Mouse (Mus musculus): Measurements from ENCODE around the gene Ppard. TPM values are rescaled to one million over a fixed set of nuclear protein-coding genes. Genes with fewer than 3 reads are reported as not detected.
"Not testable (repeated sequence)": the region's sequence is repeated elsewhere in the genome, so short reads cannot be mapped to it uniquely, and the experiment has no call there.

Ppard gene
- polyA plus RNA-seq, 1 experiment from 2014 or later = 3.6 TPM

DNA sequence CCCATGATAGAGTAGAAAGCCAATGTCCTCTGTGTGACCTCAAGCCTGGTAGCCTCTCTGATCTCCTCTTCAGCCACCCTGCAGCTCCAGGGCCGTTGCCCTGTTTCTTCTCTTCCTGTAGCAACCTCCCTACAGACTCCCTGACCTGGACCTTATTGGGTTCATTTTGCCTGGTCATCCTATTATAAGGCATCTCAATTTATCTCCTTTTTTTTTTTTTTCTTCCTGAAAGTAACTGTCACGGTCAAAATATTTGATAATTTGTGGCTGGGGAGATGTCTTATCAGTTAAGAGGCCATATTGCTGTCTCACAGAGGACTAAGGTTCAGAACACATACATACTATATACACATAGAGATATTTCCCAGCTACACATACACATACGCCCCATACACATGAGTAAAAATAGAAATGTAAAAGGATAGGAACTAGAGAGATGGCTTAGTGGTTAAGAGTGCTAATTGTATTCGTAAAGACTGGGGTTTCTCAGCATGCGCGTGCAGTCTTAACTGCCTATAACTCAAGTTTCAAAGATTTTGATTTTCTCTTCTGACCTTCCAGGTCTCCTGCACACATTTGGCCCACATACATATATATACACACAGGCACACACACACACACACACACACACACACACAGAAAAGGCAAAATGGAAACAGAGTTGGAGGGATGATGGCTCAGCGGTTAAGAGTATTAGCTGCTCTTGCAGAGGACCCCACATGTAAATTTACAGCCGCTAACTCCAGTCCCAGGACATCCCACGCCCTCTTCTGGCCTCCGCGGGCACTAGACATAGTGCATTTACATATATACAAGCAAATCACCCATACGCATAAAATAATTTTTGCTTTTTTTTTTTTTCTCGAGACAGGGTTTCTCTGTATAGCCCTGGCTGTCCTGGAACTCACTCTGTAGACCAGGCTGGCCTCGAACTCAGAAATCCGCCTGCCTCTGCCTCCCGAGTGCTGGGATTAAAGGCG, 80.0 kb downstream of the Ppard start:
- 23% methylated on average over 17 of the region's 17 CpGs for WGBS
- peak overlapping the region; percentile 95 for H3K27ac ChIP-seq
- no peak for ATAC-seq (ENCODE audit: insufficient number of reproducible peaks, low FRiP score, low TSS enrichment, low read depth)

DNA sequence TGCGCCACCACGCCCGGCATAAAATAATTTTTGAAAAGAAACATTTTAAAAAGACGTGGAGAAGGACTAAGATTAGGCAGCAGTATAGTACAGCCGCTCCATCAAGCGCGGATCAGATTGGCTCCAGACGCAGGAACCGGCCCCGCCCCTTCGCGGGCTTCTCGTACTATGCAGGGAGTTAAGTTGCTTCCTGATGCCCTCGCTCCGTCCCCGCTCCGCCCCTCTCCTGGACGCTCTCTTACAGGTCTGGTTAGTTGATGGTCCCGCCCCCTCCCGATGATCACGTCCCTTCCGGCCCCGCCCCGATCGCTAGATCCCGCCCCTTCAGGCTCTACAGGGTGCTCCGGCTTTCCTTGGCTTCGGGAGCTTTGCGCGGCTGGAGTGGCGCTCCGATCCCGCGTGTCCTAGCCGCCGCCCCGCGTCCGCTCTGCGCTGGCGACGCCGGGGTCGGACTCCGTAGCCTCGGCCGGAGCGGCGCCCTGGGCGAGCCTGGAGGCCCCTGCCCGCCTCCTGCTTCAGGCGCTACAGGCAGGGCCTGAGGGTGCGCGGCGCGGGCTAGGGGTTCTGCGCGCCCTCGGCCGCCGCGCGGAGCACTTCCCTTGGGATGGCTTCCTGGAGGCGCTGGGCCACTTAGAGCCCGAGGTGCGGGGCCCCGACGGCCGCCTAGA, 80.8 kb downstream of the Ppard start, which contains the start of gene Fance:
Gene Fance, plus strand, starts transcription at position 308 of the 668 bp plus-strand sequence.
- H3K36me3 ChIP-seq = peaks cover 29% of the 10 kb centered on the region
- no peaks in the 10 kb centered on the region for H3K9me3 ChIP-seq
- peak within 1 kb of the TSS; percentile 81 for H3K4me2 ChIP-seq
- H3K27ac ChIP-seq = peak within 1 kb of the TSS; percentile 95
- peak within 1 kb of the TSS; percentile 89 for H3K4me3 ChIP-seq
- ATAC-seq (ENCODE audit: insufficient number of reproducible peaks, low FRiP score, low TSS enrichment, low read depth) = peak; percentile 96
- WGBS = under 1% methylated on average over 69 of the region's 69 CpGs
- H3K27me3 ChIP-seq = no peaks in the 10 kb centered on the region
- H3K4me1 ChIP-seq = peaks cover 28% of the 10 kb centered on the region
- H3K9ac ChIP-seq = peak within 1 kb of the TSS; percentile 89

More for the DNA sequence above, 80.0 kb downstream of the Ppard start:
- Histone ChIP-seq H3K36me3 (peaks cover 20% of the 10 kb centered on the region), H3K27me3 (no peaks in the 10 kb centered on the region), H3K4me1 (peaks cover 29% of the 10 kb centered on the region), H3K4me2 (peak overlapping the region; percentile 81), H3K4me3 (peak overlapping the region; percentile 89), H3K9ac (no peak overlapping the region), H3K9me3 (no peaks in the 10 kb centered on the region)

DNA sequence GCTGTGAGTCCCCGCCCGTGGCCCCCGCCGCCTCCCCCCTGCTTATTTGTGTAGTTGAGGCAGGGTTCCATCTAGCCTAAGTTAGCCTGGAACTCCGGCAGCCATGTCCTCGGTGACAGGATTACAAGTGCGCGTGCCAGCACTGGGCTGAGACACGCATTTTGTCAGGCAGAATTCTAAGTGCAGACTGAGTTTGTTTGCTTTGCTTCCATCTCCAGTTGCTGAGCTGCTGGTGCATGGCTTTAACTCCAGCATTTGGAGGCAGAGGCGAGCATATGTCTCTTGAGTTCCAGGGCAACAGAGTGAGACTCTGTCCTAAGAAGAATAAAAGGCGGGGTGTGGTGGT, 81.4 kb downstream of the Ppard start:
- peaks cover 23% of the 10 kb centered on the region for H3K4me1 ChIP-seq
- H3K27ac ChIP-seq = peak overlapping the region; percentile 95
- 2% methylated on average over 11 of the region's 11 CpGs for WGBS
- no peaks in the 10 kb centered on the region for H3K27me3 ChIP-seq
- H3K36me3 ChIP-seq = peaks cover 32% of the 10 kb centered on the region
- peak overlapping the region; percentile 81 for H3K4me2 ChIP-seq
- H3K9me3 ChIP-seq = no peaks in the 10 kb centered on the region
- H3K4me3 ChIP-seq = peak overlapping the region; percentile 89
- peak overlapping the region; percentile 89 for H3K9ac ChIP-seq
- ATAC-seq (ENCODE audit: insufficient number of reproducible peaks, low FRiP score, low TSS enrichment, low read depth) = peak; percentile 0; the same call in 1 of the 2 replicates

DNA sequence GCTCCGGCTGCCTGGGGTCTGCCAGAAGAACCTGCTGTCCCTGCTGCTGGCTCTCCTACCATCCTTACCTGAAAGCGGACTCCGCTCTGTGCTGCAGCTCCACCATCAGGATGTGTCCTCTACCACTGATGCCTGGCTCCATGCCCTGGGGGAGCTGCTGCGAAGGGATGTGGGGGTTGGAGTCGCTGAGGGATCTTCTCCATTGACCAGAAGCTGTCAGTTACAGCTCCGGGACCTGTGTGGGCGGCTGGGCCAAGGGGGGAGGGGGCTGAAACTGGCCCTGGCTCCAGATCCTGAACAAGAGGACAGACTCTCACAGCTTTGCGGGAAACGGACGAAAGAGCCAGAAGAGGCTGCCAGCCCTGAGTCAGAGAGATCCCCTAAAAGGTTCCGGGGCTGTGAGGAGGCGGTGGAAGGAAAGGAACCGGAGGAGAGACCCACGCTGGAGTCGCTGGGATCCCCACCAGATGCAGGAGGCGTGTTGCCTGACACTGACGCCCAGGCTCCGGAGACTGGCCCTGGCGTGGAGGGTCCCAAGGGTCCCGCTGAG, 83.2 kb downstream of the Ppard start:
- Histone ChIP-seq H3K27ac (no peak overlapping the region), H3K4me3 (no peak overlapping the region), H3K4me1 (peaks cover 23% of the 10 kb centered on the region), H3K27me3 (no peaks in the 10 kb centered on the region), H3K36me3 (peaks cover 47% of the 10 kb centered on the region), H3K4me2 (no peak overlapping the region), H3K9ac (no peak overlapping the region), H3K9me3 (no peaks in the 10 kb centered on the region)
- 85% methylated on average over 20 of the region's 20 CpGs for WGBS
- no peak for ATAC-seq (ENCODE audit: insufficient number of reproducible peaks, low FRiP score, low TSS enrichment, low read depth)

DNA sequence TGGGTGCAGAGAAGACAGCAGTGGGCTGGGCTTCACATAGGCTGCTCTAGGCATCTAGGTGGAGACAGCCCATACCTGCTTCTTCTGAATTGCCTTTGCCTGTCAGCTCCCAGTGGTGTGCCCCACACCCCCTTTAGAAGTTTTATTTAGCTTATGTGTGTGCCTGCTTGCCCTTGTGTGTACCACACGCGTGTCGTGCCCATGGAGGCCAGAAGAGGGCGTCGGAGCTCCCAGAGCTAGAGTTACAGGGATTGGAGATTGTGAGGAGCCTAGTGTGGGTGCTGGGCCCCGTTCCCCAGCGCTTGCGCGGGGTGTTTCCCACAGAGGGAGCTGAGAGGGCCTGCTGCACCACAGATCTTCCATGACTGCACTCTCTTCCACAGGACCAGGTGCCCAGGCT, 84.0 kb downstream of the Ppard start:
- Histone ChIP-seq H3K27ac (no peak overlapping the region), H3K4me3 (no peak overlapping the region), H3K27me3 (no peaks in the 10 kb centered on the region), H3K4me1 (peaks cover 23% of the 10 kb centered on the region), H3K4me2 (no peak overlapping the region), H3K9ac (no peak overlapping the region), H3K36me3 (peaks cover 55% of the 10 kb centered on the region), H3K9me3 (no peaks in the 10 kb centered on the region)
- no peak for ATAC-seq (ENCODE audit: insufficient number of reproducible peaks, low FRiP score, low TSS enrichment, low read depth)
- WGBS = 91% methylated on average over 9 of the region's 9 CpGs

DNA sequence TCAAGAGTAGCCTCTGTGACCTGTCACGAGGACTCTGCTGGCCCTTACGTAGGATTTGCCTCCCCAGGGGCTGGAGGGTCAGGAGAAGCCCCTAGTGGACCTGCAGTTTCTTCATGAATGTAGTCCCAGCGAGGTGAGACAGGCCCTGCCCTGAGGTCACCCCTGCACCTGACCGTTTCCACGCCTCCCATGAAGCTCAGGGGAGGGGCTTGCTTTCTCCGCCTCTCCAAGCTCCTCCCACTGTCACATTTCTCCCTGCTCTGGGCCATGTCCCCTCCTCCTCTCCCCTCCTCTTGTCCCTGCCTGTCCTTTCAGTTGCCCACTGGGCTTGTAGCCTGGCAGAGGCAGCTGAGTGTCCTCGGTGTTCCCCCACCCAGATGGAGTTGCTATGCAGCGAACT, 84.6 kb downstream of the Ppard start:
- Histone ChIP-seq H3K9me3 (no peaks in the 10 kb centered on the region), H3K4me2 (no peak overlapping the region), H3K27ac (no peak overlapping the region), H3K9ac (no peak overlapping the region), H3K4me3 (no peak overlapping the region), H3K4me1 (peaks cover 23% of the 10 kb centered on the region), H3K36me3 (peaks cover 61% of the 10 kb centered on the region), H3K27me3 (no peaks in the 10 kb centered on the region)
- WGBS = 68% methylated on average over 8 of the region's 8 CpGs
- no peak for ATAC-seq (ENCODE audit: insufficient number of reproducible peaks, low FRiP score, low TSS enrichment, low read depth)

DNA sequence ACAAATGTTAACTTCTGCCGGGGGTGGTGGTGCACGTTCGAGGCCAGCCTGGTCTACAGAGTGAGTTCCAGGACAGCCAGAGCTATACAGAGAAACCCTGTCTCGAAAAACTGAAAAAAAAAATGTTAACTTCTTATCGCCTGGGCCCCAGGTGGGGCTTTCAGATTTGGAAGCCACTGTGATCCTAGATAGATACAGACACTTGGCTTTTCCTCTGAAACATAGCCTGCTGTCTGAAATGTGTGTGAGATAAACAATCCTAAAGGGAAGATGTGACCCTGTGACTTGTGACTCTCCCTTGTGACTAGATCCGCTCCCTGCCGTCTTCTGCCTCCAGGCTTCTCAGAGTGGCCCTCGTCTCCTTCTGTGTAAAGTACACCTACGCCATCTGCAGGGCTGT, 85.2 kb downstream of the Ppard start:
- H3K9me3 ChIP-seq = no peaks in the 10 kb centered on the region
- no peak overlapping the region for H3K4me2 ChIP-seq
- no peak overlapping the region for H3K9ac ChIP-seq
- ATAC-seq (ENCODE audit: insufficient number of reproducible peaks, low FRiP score, low TSS enrichment, low read depth) = no peak
- no peak overlapping the region for H3K4me3 ChIP-seq
- peaks cover 67% of the 10 kb centered on the region for H3K36me3 ChIP-seq
- peaks cover 20% of the 10 kb centered on the region for H3K4me1 ChIP-seq
- no peaks in the 10 kb centered on the region for H3K27me3 ChIP-seq
- 84% methylated on average over 9 of the region's 9 CpGs for WGBS
- no peak overlapping the region for H3K27ac ChIP-seq

DNA sequence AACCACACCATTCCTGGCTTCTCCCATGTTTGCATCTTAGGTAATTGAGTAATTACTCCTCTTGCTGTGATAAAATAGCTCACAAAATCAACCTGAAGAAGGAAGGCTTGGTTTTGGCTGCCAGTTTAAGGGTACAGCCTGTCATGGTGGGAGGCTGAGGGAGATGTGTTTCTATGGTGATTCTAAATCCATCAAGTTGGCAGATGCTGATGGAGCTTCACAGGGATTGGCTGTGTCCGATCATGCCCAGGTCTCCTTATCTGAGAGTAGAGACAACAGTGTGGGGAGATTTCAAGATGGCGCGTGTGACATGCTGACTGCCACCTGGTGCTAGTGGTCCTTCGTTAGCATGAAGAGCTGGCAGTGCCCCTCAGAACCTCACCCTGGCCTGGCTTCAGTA, 89.2 kb downstream of the Ppard start:
- no peak overlapping the region for H3K4me2 ChIP-seq
- H3K27ac ChIP-seq = no peak overlapping the region
- H3K4me1 ChIP-seq = no peaks in the 10 kb centered on the region
- H3K27me3 ChIP-seq = no peaks in the 10 kb centered on the region
- 93% methylated on average over 4 of the region's 4 CpGs for WGBS
- peaks cover 83% of the 10 kb centered on the region for H3K36me3 ChIP-seq
- H3K4me3 ChIP-seq = no peak overlapping the region
- no peaks in the 10 kb centered on the region for H3K9me3 ChIP-seq
- ATAC-seq (ENCODE audit: insufficient number of reproducible peaks, low FRiP score, low TSS enrichment, low read depth) = no peak
- H3K9ac ChIP-seq = no peak overlapping the region

DNA sequence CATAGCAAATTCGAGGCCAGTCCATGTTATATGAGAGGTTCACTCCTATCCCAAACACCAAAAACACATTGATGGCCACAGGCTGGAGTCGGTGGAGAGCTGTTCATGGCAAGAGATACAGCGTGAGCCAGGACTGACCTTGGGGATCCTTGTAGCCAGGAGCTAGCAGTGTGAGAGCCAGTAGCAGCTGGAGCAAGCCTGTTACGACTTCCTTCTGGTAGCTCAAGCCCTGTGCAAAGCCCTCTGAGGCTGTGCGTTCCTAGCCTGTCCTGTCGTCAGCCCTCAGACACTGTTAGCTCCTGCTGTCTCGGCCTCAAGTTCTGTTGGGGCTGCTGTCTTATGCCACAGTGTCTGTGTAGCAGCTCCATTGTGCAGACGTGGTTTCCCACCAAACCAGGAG, 91.3 kb downstream of the Ppard start:
- no peak overlapping the region for H3K9ac ChIP-seq
- H3K4me3 ChIP-seq = no peak overlapping the region
- H3K27ac ChIP-seq = no peak overlapping the region
- H3K9me3 ChIP-seq = no peaks in the 10 kb centered on the region
- H3K36me3 ChIP-seq = peaks cover 64% of the 10 kb centered on the region
- no peak overlapping the region for H3K4me2 ChIP-seq
- peaks cover 12% of the 10 kb centered on the region for H3K4me1 ChIP-seq
- ATAC-seq (ENCODE audit: insufficient number of reproducible peaks, low FRiP score, low TSS enrichment, low read depth) = no peak
- no peaks in the 10 kb centered on the region for H3K27me3 ChIP-seq
- 88% methylated on average over 8 of the region's 8 CpGs for WGBS

DNA sequence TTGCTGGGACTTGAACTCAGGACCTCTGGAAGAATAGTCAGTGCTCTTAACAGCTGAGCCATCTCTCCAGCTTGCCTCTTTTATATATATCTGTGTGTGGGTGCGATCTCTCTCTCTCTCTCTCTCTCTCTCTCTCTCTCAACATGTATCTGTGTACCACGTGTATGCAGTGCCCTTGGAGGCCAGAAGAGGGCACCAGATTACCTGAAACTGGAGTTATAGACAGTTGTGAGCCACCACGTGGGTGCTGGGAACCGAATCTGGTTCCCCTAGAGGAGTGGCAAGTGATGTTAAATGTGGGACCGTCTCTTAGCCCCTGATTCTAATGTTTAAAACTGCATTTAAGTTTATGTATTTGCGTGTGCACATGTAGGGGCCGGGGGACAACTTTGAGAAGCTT, 91.9 kb downstream of the Ppard start:
- WGBS = 91% methylated on average over 7 of the region's 7 CpGs
- Histone ChIP-seq H3K4me1 (peaks cover 13% of the 10 kb centered on the region), H3K36me3 (peaks cover 59% of the 10 kb centered on the region)
- not testable (repeated sequence) for H3K4me3 ChIP-seq; H3K27ac ChIP-seq; H3K9me3 ChIP-seq; H3K27me3 ChIP-seq; ATAC-seq (ENCODE audit: insufficient number of reproducible peaks, low FRiP score, low TSS enrichment, low read depth); H3K9ac ChIP-seq; H3K4me2 ChIP-seq

DNA sequence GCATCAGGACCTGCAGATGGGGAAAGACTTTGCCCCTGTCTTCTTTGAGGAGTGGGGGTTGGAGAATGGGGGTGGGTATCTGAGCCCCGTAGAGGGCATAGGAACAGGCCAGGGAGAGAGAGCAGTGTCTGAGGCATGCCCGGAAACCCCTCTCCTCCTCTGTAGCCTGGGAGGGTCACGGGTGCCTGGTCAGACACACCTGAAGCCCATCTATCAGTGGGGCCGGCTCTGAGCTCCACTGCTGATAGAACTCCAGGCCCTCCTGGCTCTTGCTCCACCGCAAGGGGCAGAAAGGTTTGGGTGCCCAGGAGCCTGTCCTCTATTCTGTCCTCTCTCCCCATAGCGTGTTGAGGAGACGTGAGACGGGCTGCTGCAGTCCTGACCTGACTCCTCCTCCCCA, 93.3 kb downstream of the Ppard start:
- no peak overlapping the region for H3K9ac ChIP-seq
- H3K4me3 ChIP-seq = no peak overlapping the region
- WGBS = 89% methylated on average over 8 of the region's 8 CpGs
- H3K27me3 ChIP-seq = no peaks in the 10 kb centered on the region
- peaks cover 22% of the 10 kb centered on the region for H3K4me1 ChIP-seq
- no peaks in the 10 kb centered on the region for H3K9me3 ChIP-seq
- no peak for ATAC-seq (ENCODE audit: insufficient number of reproducible peaks, low FRiP score, low TSS enrichment, low read depth)
- H3K27ac ChIP-seq = no peak overlapping the region
- H3K36me3 ChIP-seq = peaks cover 57% of the 10 kb centered on the region
- no peak overlapping the region for H3K4me2 ChIP-seq

DNA sequence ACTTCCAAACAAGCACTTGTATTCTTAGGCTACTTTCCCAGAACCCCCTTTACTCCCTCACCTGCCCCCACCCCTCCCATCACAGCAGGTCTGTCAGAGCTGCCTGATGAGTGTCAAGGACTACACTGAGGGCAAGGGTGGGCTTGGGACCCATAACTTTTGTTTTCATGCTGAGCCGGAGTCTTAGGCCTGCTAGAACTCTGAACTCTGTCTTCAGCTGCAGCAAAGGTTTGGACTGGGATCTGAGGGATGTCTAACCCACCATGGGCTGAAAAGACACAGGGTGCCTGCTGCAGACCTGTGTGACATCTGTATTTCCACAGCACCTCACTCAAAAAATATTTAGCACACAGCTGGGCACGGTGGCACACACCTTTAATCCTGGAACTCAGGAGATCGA, 94.5 kb downstream of the Ppard start:
- Histone ChIP-seq H3K36me3 (peaks cover 55% of the 10 kb centered on the region), H3K9ac (no peak overlapping the region), H3K4me2 (no peak overlapping the region), H3K9me3 (no peaks in the 10 kb centered on the region), H3K27me3 (no peaks in the 10 kb centered on the region), H3K4me1 (peaks cover 31% of the 10 kb centered on the region), H3K4me3 (no peak overlapping the region), H3K27ac (no peak overlapping the region)
- WGBS = 57% methylated on average over 3 of the region's 3 CpGs
- no peak for ATAC-seq (ENCODE audit: insufficient number of reproducible peaks, low FRiP score, low TSS enrichment, low read depth)

Measured in limb, embryonic 15.5 days (tissue).